Mouse (Mus musculus): ENCODE data around the gene Tpbgl. TPM values are rescaled to one million over a fixed set of nuclear protein-coding genes. Genes with fewer than 3 reads are reported as not detected.

The Tpbgl gene
- polyA plus RNA-seq, 1 experiment = not detected

DNA sequence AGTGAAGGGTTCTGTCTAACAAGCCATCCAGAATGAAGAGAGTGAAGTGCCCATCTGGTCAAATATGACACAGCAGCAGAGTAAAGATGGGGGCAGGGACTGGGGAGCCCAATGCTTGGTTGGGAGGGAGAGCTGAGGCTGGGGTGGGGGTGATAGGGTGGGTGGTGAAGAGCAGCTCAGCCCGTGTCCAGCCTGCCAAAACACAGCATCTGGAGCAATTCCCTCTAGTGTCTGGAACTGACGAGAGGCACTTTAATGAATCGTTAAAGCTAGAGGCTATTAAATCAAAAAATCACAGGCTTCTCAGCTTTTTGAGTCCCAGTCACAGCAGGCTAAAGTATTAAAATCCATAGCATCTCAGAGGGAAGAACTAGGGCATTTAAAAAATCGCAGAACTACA, 22.7 kb upstream of the Tpbgl start:
- H3K27me3 ChIP-seq (ENCODE audit: control insufficient read depth, insufficient read depth, low read length, poor library complexity, severe bottlenecking) = no peaks in the 10 kb centered on the region
- no peaks in the 10 kb centered on the region for H3K4me1 ChIP-seq (ENCODE audit: control insufficient read depth, insufficient read depth, low read length)
- H3K4me3 ChIP-seq (ENCODE audit: low read depth, low read length) = no peak overlapping the region
- no peak for TF ChIP-seq EP300 (IDR thresholded peaks at IDR 0.05; ENCODE audit: insufficient read depth, low read depth, low read length)
- TF ChIP-seq POLR2A (IDR thresholded peaks at IDR 0.05; ENCODE audit: insufficient read depth, low read length) = no peak
- no peak for TF ChIP-seq CTCF (IDR thresholded peaks at IDR 0.05; ENCODE audit: low read depth, low read length)
- no peaks in the 10 kb centered on the region for H3K36me3 ChIP-seq (ENCODE audit: control insufficient read depth, insufficient read depth, low read length, poor library complexity, severe bottlenecking)
- no peak overlapping the region for H3K9ac ChIP-seq (ENCODE audit: low read depth, poor library complexity, severe bottlenecking)
- no peak overlapping the region for H3K27ac ChIP-seq (ENCODE audit: insufficient read depth, low read length)
- no peaks in the 10 kb centered on the region for H3K9me3 ChIP-seq (replicated peaks; ENCODE audit: control insufficient read depth, insufficient read depth, low read length, poor library complexity, severe bottlenecking)

DNA sequence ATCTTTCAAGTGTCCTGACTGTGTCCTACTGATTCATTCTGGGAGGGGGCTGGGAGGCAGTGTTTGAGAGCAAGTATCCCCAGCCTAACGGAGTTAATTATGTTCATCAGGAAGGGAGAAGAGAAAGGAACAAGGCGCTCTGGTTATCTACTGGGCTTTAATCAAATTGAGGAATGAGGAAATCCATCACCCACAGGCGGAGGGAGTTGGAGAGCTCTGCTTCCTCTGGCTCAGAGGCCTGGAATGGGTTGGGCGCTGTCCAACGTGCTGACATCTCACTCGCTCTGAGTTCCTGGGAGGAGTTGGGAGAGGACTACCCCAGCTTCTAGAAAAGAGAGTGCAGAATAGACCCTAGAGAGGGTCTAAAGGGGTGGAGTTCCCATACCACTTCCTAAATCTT, 21.7 kb upstream of the Tpbgl start:
- no peaks in the 10 kb centered on the region for H3K27me3 ChIP-seq (ENCODE audit: control insufficient read depth, insufficient read depth, low read length, poor library complexity, severe bottlenecking)
- H3K4me1 ChIP-seq (ENCODE audit: control insufficient read depth, insufficient read depth, low read length) = no peaks in the 10 kb centered on the region
- H3K9ac ChIP-seq (ENCODE audit: low read depth, poor library complexity, severe bottlenecking) = no peak overlapping the region
- no peaks in the 10 kb centered on the region for H3K36me3 ChIP-seq (ENCODE audit: control insufficient read depth, insufficient read depth, low read length, poor library complexity, severe bottlenecking)
- no peaks in the 10 kb centered on the region for H3K9me3 ChIP-seq (replicated peaks; ENCODE audit: control insufficient read depth, insufficient read depth, low read length, poor library complexity, severe bottlenecking)
- TF ChIP-seq EP300 (IDR thresholded peaks at IDR 0.05; ENCODE audit: insufficient read depth, low read depth, low read length) (no peak), POLR2A (IDR thresholded peaks at IDR 0.05; ENCODE audit: insufficient read depth, low read length) (no peak), CTCF (IDR thresholded peaks at IDR 0.05; ENCODE audit: low read depth, low read length) (no peak)
- H3K4me3 ChIP-seq (ENCODE audit: low read depth, low read length) = no peak overlapping the region
- no peak overlapping the region for H3K27ac ChIP-seq (ENCODE audit: insufficient read depth, low read length)

DNA sequence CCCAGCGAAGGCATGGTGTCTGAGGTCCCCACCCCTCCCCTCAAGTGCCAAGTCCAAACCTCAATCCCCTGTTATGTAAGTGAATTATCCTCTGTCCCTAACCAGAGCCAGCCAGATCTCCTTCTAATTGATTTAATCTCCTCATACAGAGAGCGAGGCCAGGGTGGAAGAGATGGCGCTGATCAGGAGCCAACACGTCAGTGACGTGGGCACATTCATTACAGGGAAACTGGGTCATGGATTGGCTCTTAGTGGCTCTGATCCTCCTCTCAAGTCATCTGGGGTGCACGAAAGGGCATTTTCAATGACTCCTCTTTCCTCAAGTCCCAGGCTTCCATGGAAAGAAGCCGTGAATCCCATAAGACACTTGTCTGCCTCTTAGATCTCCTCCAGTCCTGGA, 17.8 kb upstream of the Tpbgl start:
- Histone ChIP-seq H3K9me3 (replicated peaks; ENCODE audit: control insufficient read depth, insufficient read depth, low read length, poor library complexity, severe bottlenecking) (no peaks in the 10 kb centered on the region), H3K27me3 (ENCODE audit: control insufficient read depth, insufficient read depth, low read length, poor library complexity, severe bottlenecking) (no peaks in the 10 kb centered on the region), H3K4me3 (ENCODE audit: low read depth, low read length) (no peak overlapping the region), H3K9ac (ENCODE audit: low read depth, poor library complexity, severe bottlenecking) (no peak overlapping the region), H3K27ac (ENCODE audit: insufficient read depth, low read length) (no peak overlapping the region), H3K36me3 (ENCODE audit: control insufficient read depth, insufficient read depth, low read length, poor library complexity, severe bottlenecking) (no peaks in the 10 kb centered on the region), H3K4me1 (ENCODE audit: control insufficient read depth, insufficient read depth, low read length) (no peaks in the 10 kb centered on the region)
- TF ChIP-seq CTCF (IDR thresholded peaks at IDR 0.05; ENCODE audit: low read depth, low read length) (no peak), POLR2A (IDR thresholded peaks at IDR 0.05; ENCODE audit: insufficient read depth, low read length) (no peak), EP300 (IDR thresholded peaks at IDR 0.05; ENCODE audit: insufficient read depth, low read depth, low read length) (no peak)

DNA sequence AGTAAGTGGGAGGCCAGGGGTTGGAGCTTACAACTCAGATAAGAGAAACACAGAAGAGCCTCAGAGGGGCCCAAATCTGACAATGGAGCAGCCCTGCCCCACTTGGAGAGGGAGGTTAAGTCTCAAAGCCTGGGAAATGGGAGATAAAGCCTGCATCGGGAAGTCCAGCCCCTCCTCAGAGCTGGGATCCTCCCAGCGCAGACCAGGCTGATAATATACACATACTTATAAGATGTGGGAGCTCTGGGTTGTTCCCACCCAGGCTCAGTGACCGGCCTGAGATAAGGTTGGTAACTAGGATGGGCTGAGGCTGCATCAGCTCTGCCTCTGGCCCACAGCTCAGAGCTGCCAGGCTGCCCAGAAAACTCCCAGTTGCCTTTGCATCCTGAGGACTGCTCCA, 15.2 kb upstream of the Tpbgl start:
- no peaks in the 10 kb centered on the region for H3K9me3 ChIP-seq (replicated peaks; ENCODE audit: control insufficient read depth, insufficient read depth, low read length, poor library complexity, severe bottlenecking)
- no peak for TF ChIP-seq EP300 (IDR thresholded peaks at IDR 0.05; ENCODE audit: insufficient read depth, low read depth, low read length)
- TF ChIP-seq CTCF (IDR thresholded peaks at IDR 0.05; ENCODE audit: low read depth, low read length) = no peak
- no peak for TF ChIP-seq POLR2A (IDR thresholded peaks at IDR 0.05; ENCODE audit: insufficient read depth, low read length)
- H3K4me3 ChIP-seq (ENCODE audit: low read depth, low read length) = no peak overlapping the region
- H3K27me3 ChIP-seq (ENCODE audit: control insufficient read depth, insufficient read depth, low read length, poor library complexity, severe bottlenecking) = no peaks in the 10 kb centered on the region
- no peaks in the 10 kb centered on the region for H3K4me1 ChIP-seq (ENCODE audit: control insufficient read depth, insufficient read depth, low read length)
- no peak overlapping the region for H3K9ac ChIP-seq (ENCODE audit: low read depth, poor library complexity, severe bottlenecking)
- no peaks in the 10 kb centered on the region for H3K36me3 ChIP-seq (ENCODE audit: control insufficient read depth, insufficient read depth, low read length, poor library complexity, severe bottlenecking)
- no peak overlapping the region for H3K27ac ChIP-seq (ENCODE audit: insufficient read depth, low read length)

DNA sequence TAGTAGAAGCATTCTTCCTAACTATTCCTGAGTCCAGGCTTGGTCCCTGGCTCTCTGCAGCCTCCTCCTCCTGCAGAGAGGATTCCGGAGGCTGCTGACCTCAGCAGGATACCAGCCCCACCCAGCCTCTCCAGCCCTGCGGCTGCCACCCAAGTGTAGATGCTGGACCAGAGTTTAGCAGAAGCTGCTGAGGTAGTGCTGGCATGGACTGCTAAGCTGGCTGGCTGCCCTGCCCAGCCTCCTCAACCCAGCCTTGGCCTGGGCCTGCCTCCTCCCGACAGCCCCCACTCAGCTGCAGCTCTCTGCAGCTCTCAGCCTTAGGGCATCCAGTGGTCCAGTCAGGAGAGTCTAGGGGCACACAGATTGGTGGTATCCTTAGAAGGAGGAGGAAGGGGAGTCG, 14.3 kb upstream of the Tpbgl start:
- Histone ChIP-seq H3K4me3 (ENCODE audit: low read depth, low read length) (no peak overlapping the region), H3K36me3 (ENCODE audit: control insufficient read depth, insufficient read depth, low read length, poor library complexity, severe bottlenecking) (no peaks in the 10 kb centered on the region), H3K4me1 (ENCODE audit: control insufficient read depth, insufficient read depth, low read length) (no peaks in the 10 kb centered on the region), H3K9ac (ENCODE audit: low read depth, poor library complexity, severe bottlenecking) (no peak overlapping the region), H3K9me3 (replicated peaks; ENCODE audit: control insufficient read depth, insufficient read depth, low read length, poor library complexity, severe bottlenecking) (no peaks in the 10 kb centered on the region), H3K27me3 (ENCODE audit: control insufficient read depth, insufficient read depth, low read length, poor library complexity, severe bottlenecking) (no peaks in the 10 kb centered on the region), H3K27ac (ENCODE audit: insufficient read depth, low read length) (no peak overlapping the region)
- TF ChIP-seq POLR2A (IDR thresholded peaks at IDR 0.05; ENCODE audit: insufficient read depth, low read length) = no peak
- no peak for TF ChIP-seq EP300 (IDR thresholded peaks at IDR 0.05; ENCODE audit: insufficient read depth, low read depth, low read length)
- no peak for TF ChIP-seq CTCF (IDR thresholded peaks at IDR 0.05; ENCODE audit: low read depth, low read length)

DNA sequence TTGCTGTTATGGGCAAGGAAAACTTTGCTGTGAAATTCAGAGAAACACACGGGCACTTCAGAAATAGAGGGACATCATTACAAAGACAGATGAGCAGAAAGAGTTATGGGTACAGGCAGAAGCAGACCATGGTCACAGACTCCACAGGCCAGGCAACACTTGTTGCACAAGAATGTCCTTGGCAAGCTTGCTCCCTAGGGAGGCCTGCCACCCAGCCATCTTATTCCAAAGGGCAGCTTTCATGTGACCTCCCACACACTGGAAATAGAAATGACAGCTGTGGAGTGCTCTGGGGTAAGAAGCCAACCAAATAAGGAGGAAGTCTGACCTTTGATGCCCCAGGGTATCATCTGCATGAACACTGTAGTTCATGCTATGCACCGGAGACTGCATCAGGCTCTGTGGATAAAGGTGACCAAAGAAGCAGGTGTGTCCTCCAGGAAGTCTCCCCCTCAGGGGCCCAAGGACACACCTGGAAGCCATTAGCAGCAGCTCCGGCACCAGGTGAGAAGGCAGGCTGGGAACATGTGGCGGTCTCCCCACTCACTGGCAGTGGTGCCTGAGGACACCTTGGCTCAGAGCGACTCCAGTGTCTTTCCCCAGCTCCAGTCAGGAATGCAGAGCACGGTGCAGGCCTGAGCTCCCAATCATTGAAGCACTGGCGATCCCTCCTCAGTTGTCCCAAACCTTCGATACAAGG, 7.2 kb upstream of the Tpbgl start:
- no peaks in the 10 kb centered on the region for H3K36me3 ChIP-seq (ENCODE audit: control insufficient read depth, insufficient read depth, low read length, poor library complexity, severe bottlenecking)
- H3K9ac ChIP-seq (ENCODE audit: low read depth, poor library complexity, severe bottlenecking) = no peak overlapping the region
- H3K4me1 ChIP-seq (ENCODE audit: control insufficient read depth, insufficient read depth, low read length) = no peaks in the 10 kb centered on the region
- no peak overlapping the region for H3K27ac ChIP-seq (ENCODE audit: insufficient read depth, low read length)
- H3K27me3 ChIP-seq (ENCODE audit: control insufficient read depth, insufficient read depth, low read length, poor library complexity, severe bottlenecking) = no peaks in the 10 kb centered on the region; the same call in 1 of the 2 replicates
- H3K4me3 ChIP-seq (ENCODE audit: low read depth, low read length) = no peak overlapping the region
- no peak for TF ChIP-seq POLR2A (IDR thresholded peaks at IDR 0.05; ENCODE audit: insufficient read depth, low read length)
- TF ChIP-seq EP300 (IDR thresholded peaks at IDR 0.05; ENCODE audit: insufficient read depth, low read depth, low read length) = no peak
- TF ChIP-seq CTCF (IDR thresholded peaks at IDR 0.05; ENCODE audit: low read depth, low read length) = no peak
- H3K9me3 ChIP-seq (replicated peaks; ENCODE audit: control insufficient read depth, insufficient read depth, low read length, poor library complexity, severe bottlenecking) = no peaks in the 10 kb centered on the region
